Mouse (Mus musculus) lung, adult 18-20 months (tissue): ENCODE results near the gene Pi4ka.
"Not testable (repeated sequence)": the region's sequence is repeated elsewhere in the genome, so short reads cannot be mapped to it uniquely, and the experiment has no call there.

ENCODE experiments used
- DNase-seq, 2 experiments: peaks; one replicate each; pipeline ENCODE4 v3.0.0; 2022; ENCODE audit warnings: mixed read lengths in 2 of 2

The Pi4ka gene

DNA sequence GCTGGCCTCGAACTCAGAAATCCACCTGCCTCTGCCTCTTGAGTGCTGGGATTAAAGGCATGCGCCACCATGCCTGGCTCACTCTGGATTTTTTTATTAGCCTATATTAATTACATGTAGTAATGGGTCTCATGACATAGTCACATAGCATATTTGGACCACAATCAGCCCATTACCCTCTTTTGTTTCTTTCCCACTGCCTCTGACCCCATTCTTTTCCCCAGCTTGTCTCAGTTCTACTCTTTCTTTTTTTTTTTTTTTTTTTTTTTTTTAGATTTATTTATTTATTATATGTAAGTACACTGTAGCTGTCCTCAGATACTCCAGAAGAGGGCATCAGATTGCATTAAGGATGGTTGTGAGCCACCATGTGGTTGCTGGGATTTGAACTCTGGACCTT, 174.6 kb downstream of the Pi4ka start:
- not testable (repeated sequence) for DNase-seq
